Mouse (Mus musculus) kidney, postnatal 0 days (tissue): Measurements from ENCODE around the gene Sp6. TPM values are rescaled to one million over a fixed set of nuclear protein-coding genes. Genes with fewer than 3 reads are reported as not detected.
A peak's percentile ranks its signal among the peaks of the same experiment; 100 is the strongest.

Source experiments
- ATAC-seq: fragments of 200-750 bp; cut with Nextera tagmentation; replicated peaks from 2 replicates; pipeline ENCODE4 v1.8.0; 2017; ENCODE audit warnings: low read depth, moderate number of reproducible peaks, moderate TSS enrichment, moderate library complexity; ENCODE audit not compliant: low FRiP score
- DNase-seq: peaks from one replicate; pipeline ENCODE4 v3.0.0-alpha.2; 2016; ENCODE audit warnings: low spot score
- H3K27ac ChIP-seq: fragments of 300-500 bp; sonication (generic); 2 replicates; pipeline ENCODE4 v1.5.1; 2014; ENCODE audit warnings: mild to moderate bottlenecking
- H3K27me3 ChIP-seq: fragments of 300-500 bp; sonication (generic); 2 replicates; pipeline ENCODE4 v1.6.1; 2014; ENCODE audit warnings: low read length, mixed read lengths; ENCODE audit not compliant: insufficient read depth
- H3K36me3 ChIP-seq: fragments of 300-500 bp; sonication (generic); 2 replicates; pipeline ENCODE4 v1.6.1; 2014; ENCODE audit warnings: low read length, mixed read lengths; ENCODE audit not compliant: insufficient read depth
- H3K4me1 ChIP-seq: fragments of 300-500 bp; sonication (generic); replicated peaks from 2 replicates; pipeline ENCODE4 v1.6.1; 2014; ENCODE audit warnings: antibody characterized with exemption, low read length, mixed read lengths; ENCODE audit not compliant: insufficient read depth
- H3K4me2 ChIP-seq: fragments of 300-500 bp; sonication (generic); 2 replicates; pipeline ENCODE4 v1.6.1; 2014; ENCODE audit warnings: mild to moderate bottlenecking, low read length, moderate library complexity, mixed read lengths
- H3K4me3 ChIP-seq: fragments of 300-500 bp; sonication (generic); replicated peaks from 2 replicates; pipeline ENCODE4 v1.5.1; 2014; ENCODE audit warnings: low read depth, low read length
- H3K9ac ChIP-seq: fragments of 300-500 bp; sonication (generic); 2 replicates; pipeline ENCODE4 v1.6.1; 2014; ENCODE audit warnings: low read depth, low read length
- H3K9me3 ChIP-seq: fragments of 300-500 bp; sonication (generic); replicated peaks from 2 replicates; pipeline ENCODE4 v1.6.1; 2016; ENCODE audit warnings: low read length, inconsistent platforms, mixed read lengths
- CTCF ChIP-seq: IDR thresholded peaks from 2 replicates; pipeline ENCODE4 v1.5.1; 2016; ENCODE audit warnings: antibody characterized with exemption, low read depth, mild to moderate bottlenecking, moderate library complexity
- WGBS: fragments of 180-500 bp; shearing (Covaris S2); extraction: QIAGEN DNeasy Blood & Tissue Kit; methylation state at CpG from one replicate; pipeline ENCODE4 v1.1.7; 2014; 5-methylcytosine and 5-hydroxymethylcytosine counted together
- polyA plus RNA-seq: library from polyadenylated mRNA; unstranded; fragments of >200 nt; fragmentation: Nextera tagmentation; extraction: Ambion mirVana; gene quantifications from 2 replicates; pipeline ENCODE4 v1.2.1, GENCODE M21; 2015

The Sp6 gene
- polyA plus RNA-seq, 1 experiment from 2014 or later = 2.0 TPM

DNA sequence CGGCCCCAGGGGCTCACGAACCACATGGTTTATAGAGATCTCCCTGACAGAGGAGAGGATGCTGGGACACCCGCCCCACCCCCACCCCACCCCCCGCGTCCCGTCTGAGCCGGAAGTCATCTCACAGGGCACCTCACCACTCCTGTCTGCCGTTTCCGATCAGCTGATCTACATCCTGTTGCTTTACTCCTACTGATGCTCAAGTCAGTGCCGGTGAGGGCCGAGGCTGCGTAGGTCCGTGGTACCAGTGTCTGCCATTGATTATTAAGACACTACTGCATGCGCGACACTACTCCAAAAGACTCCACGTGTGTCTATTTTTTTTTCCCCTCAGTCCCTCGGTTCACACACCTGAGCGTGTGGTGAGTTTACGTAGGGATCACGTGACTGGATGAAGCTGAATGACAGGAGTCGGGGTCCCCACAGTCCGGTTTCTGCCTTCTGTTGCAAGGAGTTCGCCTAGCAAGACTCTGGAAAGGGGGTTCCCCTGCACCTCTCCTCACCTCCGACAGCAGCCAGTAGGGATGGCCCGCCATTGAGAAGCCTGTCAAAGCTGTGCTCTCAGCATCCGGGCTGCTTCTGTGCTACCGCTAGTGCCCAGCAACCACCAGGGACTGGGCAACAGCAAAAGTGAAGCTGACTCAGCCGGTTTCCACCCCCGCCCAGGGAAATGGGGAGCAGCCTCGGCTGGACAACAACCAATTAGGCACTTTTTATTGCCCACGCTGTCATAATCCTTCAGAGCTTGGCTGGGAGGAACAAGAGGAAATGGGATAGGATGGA, 25.1 kb upstream of the Sp6 start:
- ATAC-seq (no peak; the same call in 1 of the 2 replicates), DNase-seq (peak; percentile 53)
- Histone ChIP-seq H3K9me3 (no peaks in the 10 kb centered on the region), H3K9ac (no peak overlapping the region), H3K36me3 (no peaks in the 10 kb centered on the region), H3K4me1 (peaks cover 21% of the 10 kb centered on the region), H3K27ac (no peak overlapping the region), H3K4me2 (peak overlapping the region; percentile 45), H3K4me3 (0 out of 2 replicates have a peak overlapping the region, but pooled peaks have one; percentile 11), H3K27me3 (no peaks in the 10 kb centered on the region)
- 6% methylated on average over 31 of the region's 31 CpGs for WGBS
- no peak for TF ChIP-seq CTCF

DNA sequence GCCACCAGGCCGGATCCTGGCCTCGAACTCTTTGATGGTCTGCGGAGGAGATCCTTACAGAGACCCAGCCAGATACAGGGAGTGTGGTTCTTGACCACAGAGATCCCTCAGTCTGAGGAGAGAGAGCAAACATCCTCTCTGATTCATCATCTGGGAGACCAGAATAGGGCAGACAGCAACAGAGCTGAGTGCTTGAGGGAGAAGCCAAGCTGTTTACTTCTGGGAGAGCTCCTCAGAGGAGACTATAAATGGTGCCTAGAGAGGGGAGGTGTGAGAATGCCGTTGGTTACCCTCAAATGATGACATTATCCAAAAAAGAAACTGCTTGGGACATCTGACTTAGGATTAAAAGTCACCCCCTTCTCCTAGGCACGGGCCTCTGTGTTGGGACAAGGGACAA, 21.7 kb upstream of the Sp6 start:
- no peak for TF ChIP-seq CTCF
- ATAC-seq (no peak), DNase-seq (no peak)
- Histone ChIP-seq H3K36me3 (no peaks in the 10 kb centered on the region), H3K4me3 (no peak overlapping the region), H3K9me3 (no peaks in the 10 kb centered on the region), H3K27ac (no peak overlapping the region), H3K4me2 (no peak overlapping the region), H3K9ac (no peak overlapping the region), H3K4me1 (peaks cover 22% of the 10 kb centered on the region), H3K27me3 (no peaks in the 10 kb centered on the region)
- 80% methylated on average over 5 of the region's 5 CpGs for WGBS

DNA sequence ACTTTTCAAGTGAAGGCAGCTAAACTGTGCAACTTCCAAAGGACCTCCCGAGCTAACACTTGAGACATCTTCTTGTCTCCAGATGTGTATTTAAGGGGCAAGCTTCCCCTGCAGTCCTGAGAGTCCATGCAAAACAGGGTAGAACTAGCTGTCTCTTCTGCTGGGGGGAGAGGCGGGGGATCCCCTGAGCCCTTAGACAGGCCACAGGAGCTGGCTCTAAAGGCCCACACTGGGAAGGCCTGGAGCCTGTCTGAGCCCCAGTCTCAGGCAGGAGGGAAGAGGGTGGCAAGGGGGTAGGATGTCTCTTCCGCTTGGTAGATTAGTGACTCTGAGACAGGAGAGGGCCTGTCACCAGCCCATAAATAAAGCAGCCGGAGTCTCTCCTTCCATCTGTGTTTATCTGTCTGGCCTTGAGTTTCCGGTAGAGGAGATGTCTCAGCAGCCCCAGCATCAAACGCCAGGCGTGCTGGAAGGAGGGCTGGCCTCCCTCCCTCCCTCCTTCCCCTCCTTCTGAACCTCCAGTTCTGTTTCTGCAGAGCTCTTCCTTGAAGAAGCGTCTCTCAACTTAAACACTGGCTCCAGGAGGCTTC, 20.4 kb upstream of the Sp6 start:
- Histone ChIP-seq H3K9me3 (no peaks in the 10 kb centered on the region), H3K9ac (no peak overlapping the region), H3K36me3 (no peaks in the 10 kb centered on the region), H3K4me3 (no peak overlapping the region), H3K27ac (no peak overlapping the region; the same call in 1 of the 2 replicates), H3K4me2 (no peak overlapping the region), H3K27me3 (no peaks in the 10 kb centered on the region; the same call in 1 of the 2 replicates), H3K4me1 (peaks cover 21% of the 10 kb centered on the region)
- no peak for TF ChIP-seq CTCF
- no peak; the same call in 1 of the 2 replicates for ATAC-seq
- WGBS = 24% methylated on average over 8 of the region's 8 CpGs
- DNase-seq = peak; percentile 83

DNA sequence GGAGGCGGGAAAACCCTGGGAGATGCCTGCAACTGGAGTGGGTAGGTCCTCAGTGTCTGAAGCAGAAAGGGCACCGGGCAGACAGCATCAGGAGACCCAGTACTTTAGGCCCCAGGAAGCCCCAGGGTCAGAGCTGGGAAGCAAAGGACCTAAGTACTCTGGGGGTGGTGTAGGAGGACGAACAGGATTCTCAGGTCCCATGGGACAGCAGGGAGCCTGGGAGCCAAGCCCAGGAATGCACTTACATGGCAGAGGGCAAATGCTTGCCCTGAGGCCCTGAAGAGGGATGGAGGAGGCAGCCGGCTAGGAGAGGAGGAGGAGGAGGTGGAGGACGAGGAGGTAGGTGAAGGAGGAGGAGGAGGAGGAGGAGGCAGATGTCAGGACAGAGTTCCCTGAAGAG, 18.2 kb upstream of the Sp6 start:
- no peak for TF ChIP-seq CTCF
- Histone ChIP-seq H3K9me3 (no peaks in the 10 kb centered on the region), H3K4me1 (peaks cover 17% of the 10 kb centered on the region), H3K9ac (no peak overlapping the region), H3K27ac (no peak overlapping the region), H3K27me3 (no peaks in the 10 kb centered on the region; the same call in 1 of the 2 replicates), H3K36me3 (no peaks in the 10 kb centered on the region), H3K4me2 (no peak overlapping the region), H3K4me3 (no peak overlapping the region)
- DNase-seq = no peak
- 25% methylated on average over 5 of the region's 5 CpGs for WGBS
- ATAC-seq = no peak; the same call in 1 of the 2 replicates

DNA sequence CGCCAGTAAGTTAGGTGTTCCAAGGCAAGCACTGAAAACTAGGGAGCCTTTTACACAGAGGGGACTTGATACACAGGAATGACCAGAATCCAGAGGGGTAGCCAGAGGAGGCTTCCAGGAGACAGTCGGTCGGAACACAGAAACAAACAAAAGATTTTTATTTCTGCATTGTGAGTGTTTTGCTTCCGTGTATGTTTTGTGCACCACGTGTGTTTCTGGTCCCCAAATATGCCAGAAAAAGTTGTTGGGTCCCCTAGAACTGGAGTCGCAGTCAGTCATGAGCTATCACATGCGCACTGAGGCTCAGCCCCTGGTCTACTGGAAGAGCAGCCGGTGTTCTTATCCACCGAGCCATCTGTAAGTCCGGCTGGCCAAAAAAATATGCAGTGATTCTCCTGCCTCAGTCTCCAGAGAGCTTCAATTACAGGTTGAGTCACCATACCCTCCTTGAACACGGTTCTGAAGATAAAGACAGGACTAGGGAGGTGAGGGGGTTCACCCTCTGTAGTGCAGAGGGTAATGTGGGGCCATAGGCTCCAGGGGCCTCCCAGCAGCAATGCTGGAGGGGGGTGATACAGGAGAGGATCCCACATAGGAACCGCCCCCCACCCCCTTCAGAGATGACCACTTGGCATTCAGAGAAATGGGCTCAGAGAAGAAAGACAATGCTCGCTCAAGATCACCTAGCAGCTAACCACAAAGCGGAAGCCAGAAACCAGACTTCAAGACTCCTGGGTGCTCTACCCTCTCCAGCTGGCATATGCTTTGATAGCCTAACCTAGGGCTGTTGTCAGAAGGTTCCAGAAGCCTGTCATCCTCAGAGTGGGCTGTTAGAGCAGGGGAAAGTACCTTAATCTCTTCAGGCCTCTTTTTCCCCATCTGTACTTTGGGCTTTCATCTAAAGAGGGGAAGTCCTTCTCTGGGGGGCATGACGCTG, 17.1 kb upstream of the Sp6 start:
- H3K27ac ChIP-seq = no peak overlapping the region
- DNase-seq (no peak), ATAC-seq (no peak)
- H3K4me2 ChIP-seq = no peak overlapping the region
- no peaks in the 10 kb centered on the region for H3K9me3 ChIP-seq
- no peak for TF ChIP-seq CTCF
- WGBS = 85% methylated on average over 15 of the region's 15 CpGs
- H3K36me3 ChIP-seq = no peaks in the 10 kb centered on the region
- no peak overlapping the region for H3K9ac ChIP-seq
- H3K4me3 ChIP-seq = no peak overlapping the region
- H3K27me3 ChIP-seq = no peaks in the 10 kb centered on the region; the same call in 1 of the 2 replicates
- peaks cover 17% of the 10 kb centered on the region for H3K4me1 ChIP-seq
